In the genomic region with DNA sequence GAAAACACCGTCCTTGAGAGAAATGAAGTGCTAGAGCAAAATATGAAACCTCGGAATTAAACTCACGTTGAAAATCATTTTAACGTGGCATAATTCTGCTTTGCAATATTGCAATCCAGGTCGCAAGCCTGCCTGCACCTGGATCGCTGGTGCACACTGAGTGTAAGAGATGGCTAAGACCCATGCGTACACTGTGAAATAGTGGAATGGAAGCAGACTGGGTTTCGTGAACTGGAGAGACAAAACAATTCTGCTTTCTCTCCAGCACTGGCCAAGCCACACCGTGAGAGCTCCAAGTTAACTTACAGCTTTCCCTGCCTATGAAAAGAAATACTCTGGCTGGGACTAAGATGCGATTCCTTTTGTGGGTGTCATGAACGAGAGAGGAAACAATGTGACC, we compare ENCODE assay signal across 20 mouse cellular contexts. TPM values are rescaled to one million over a fixed set of nuclear protein-coding genes. Genes with fewer than 3 reads are reported as not detected.
DNase-seq lines count a peak whose midpoint lies in the region; ATAC-seq and TF ChIP-seq lines count a peak whose summit lies in the region.
"Had no signal": no experiment of that assay in that cellular context is flagged by ENCODE, and none has a peak within 500 bp of the region (broad histone marks: within the 10 kb centered on the region; RNA-seq: fewer than 3 reads in every experiment).

No protein-coding gene starts in this region.

- no peaks in the 10 kb centered on the region for H3K27me3 ChIP-seq in forebrain, embryonic 15.5 days
- H3K27me3 ChIP-seq in forebrain, embryonic 11.5 days (ENCODE audit: control insufficient read depth, insufficient read depth, low read length) = no peaks in the 10 kb centered on the region
- no peaks in the 10 kb centered on the region for H3K27me3 ChIP-seq in hindbrain, postnatal 0 days (ENCODE audit: insufficient read depth, low read length)
- no peaks in the 10 kb centered on the region for H3K27me3 ChIP-seq in hindbrain, embryonic 14.5 days (ENCODE audit: control insufficient read depth, insufficient read depth, low read length)
- H3K27me3 ChIP-seq: embryonic facial prominence, embryonic 13.5 days; hindbrain, embryonic 15.5 days had no signal

- peak; percentile 73 for ATAC-seq in forebrain, embryonic 15.5 days (replicated peaks)
- no peak for ATAC-seq in forebrain, embryonic 11.5 days (replicated peaks; ENCODE audit: low FRiP score)
- 0 out of 2 replicates have a peak, but pooled peaks have one; percentile 5 for ATAC-seq in hindbrain, postnatal 0 days
- ATAC-seq in hindbrain, embryonic 14.5 days (ENCODE audit: low FRiP score) = no peak
- ATAC-seq: inflammation-experienced regulatory T-cells, adult 6 months; intestine, postnatal 0 days had no signal

- peak overlapping the region; percentile 66 for H3K27ac ChIP-seq in forebrain, embryonic 15.5 days (replicated peaks)
- no peak overlapping the region for H3K27ac ChIP-seq in forebrain, embryonic 11.5 days (ENCODE audit: low read depth, low read length)
- no peak overlapping the region for H3K27ac ChIP-seq in hindbrain, postnatal 0 days
- no peak overlapping the region for H3K27ac ChIP-seq in hindbrain, embryonic 14.5 days
- H3K27ac ChIP-seq: embryonic facial prominence, embryonic 13.5 days; gastrocnemius, adult 2 months; heart, embryonic 10.5 days; hindbrain, embryonic 10.5 days; hindbrain, embryonic 15.5 days had no signal

- intact Hi-C loops in left cerebral cortex, postnatal 4 days (cut with DNase I) = no loop called here

- H3K9me3 ChIP-seq in forebrain, embryonic 15.5 days = no peaks in the 10 kb centered on the region
- H3K9me3 ChIP-seq in forebrain, embryonic 11.5 days (ENCODE audit: control insufficient read depth, low read length) = no peaks in the 10 kb centered on the region
- H3K9me3 ChIP-seq in hindbrain, postnatal 0 days (ENCODE audit: low read length) = no peaks in the 10 kb centered on the region
- no peaks in the 10 kb centered on the region for H3K9me3 ChIP-seq in hindbrain, embryonic 14.5 days (ENCODE audit: control insufficient read depth, low read length)
- H3K9me3 ChIP-seq: embryonic facial prominence, embryonic 13.5 days; heart, embryonic 10.5 days; hindbrain, embryonic 10.5 days; hindbrain, embryonic 15.5 days had no signal

- 46% methylated on average over 11 of the region's 11 CpGs for WGBS in forebrain, embryonic 15.5 days
- WGBS in forebrain, embryonic 11.5 days = 67% methylated on average over 11 of the region's 11 CpGs
- WGBS in hindbrain, postnatal 0 days = 68% methylated on average over 11 of the region's 11 CpGs
- WGBS in hindbrain, embryonic 14.5 days = 73% methylated on average over 11 of the region's 11 CpGs

- peak; percentile 10 to 11 for DNase-seq in cerebellum, postnatal 10 days
- DNase-seq in cerebellum, adult 9-11 months = no peak
- DNase-seq in forebrain, embryonic 11.5 days (ENCODE audit: low spot score) = no peak
- DNase-seq in hindbrain, postnatal 0 days (ENCODE audit: low spot score) = peak; percentile 7
- no peak for DNase-seq in hindbrain, embryonic 14.5 days (ENCODE audit: low spot score)
- DNase-seq in retina, postnatal 1 day = peak; percentile 17
- no peak for DNase-seq in left cerebral cortex, postnatal 4 days
- DNase-seq: adrenal gland, adult 8-10 months; gastrocnemius, adult 2 months; gastrocnemius, postnatal 25 days; kidney, adult 8-10 months had no signal

- no peak for TF ChIP-seq CTCF in hindbrain, postnatal 0 days (IDR thresholded peaks at IDR 0.05; ENCODE audit: low read depth)

- peaks cover 9% of the 10 kb centered on the region; the same call in 1 of the 2 replicates for H3K4me1 ChIP-seq in forebrain, embryonic 15.5 days
- no peaks in the 10 kb centered on the region for H3K4me1 ChIP-seq in forebrain, embryonic 11.5 days (replicated peaks; ENCODE audit: control insufficient read depth, insufficient read depth, low read length)
- H3K4me1 ChIP-seq in hindbrain, postnatal 0 days (ENCODE audit: insufficient read depth, low read length) = no peaks in the 10 kb centered on the region
- no peaks in the 10 kb centered on the region for H3K4me1 ChIP-seq in hindbrain, embryonic 14.5 days (replicated peaks; ENCODE audit: control insufficient read depth, insufficient read depth, low read length)
- H3K4me1 ChIP-seq: hindbrain, embryonic 15.5 days had no signal

- H3K4me2 ChIP-seq in forebrain, embryonic 15.5 days (replicated peaks) = no peak overlapping the region
- no peak overlapping the region for H3K4me2 ChIP-seq in forebrain, embryonic 11.5 days (ENCODE audit: low read depth, low read length, severe bottlenecking)
- no peak overlapping the region for H3K4me2 ChIP-seq in hindbrain, postnatal 0 days (ENCODE audit: low read depth, low read length)
- H3K4me2 ChIP-seq in hindbrain, embryonic 14.5 days (replicated peaks) = no peak overlapping the region
- H3K4me2 ChIP-seq: embryonic facial prominence, embryonic 13.5 days; hindbrain, embryonic 15.5 days had no signal

- H3K4me3 ChIP-seq in forebrain, embryonic 15.5 days = no peak overlapping the region
- no peak overlapping the region for H3K4me3 ChIP-seq in forebrain, embryonic 11.5 days (ENCODE audit: low read depth, low read length)
- H3K4me3 ChIP-seq in hindbrain, postnatal 0 days (ENCODE audit: low read length) = no peak overlapping the region
- no peak overlapping the region for H3K4me3 ChIP-seq in hindbrain, embryonic 14.5 days (replicated peaks; ENCODE audit: low read length)
- H3K4me3 ChIP-seq: embryonic facial prominence, embryonic 13.5 days; gastrocnemius, adult 2 months; heart, embryonic 10.5 days; hindbrain, embryonic 10.5 days; hindbrain, embryonic 15.5 days had no signal

- no peaks in the 10 kb centered on the region for H3K36me3 ChIP-seq in forebrain, embryonic 15.5 days
- no peaks in the 10 kb centered on the region for H3K36me3 ChIP-seq in forebrain, embryonic 11.5 days (ENCODE audit: control insufficient read depth, insufficient read depth, low read length)
- no peaks in the 10 kb centered on the region for H3K36me3 ChIP-seq in hindbrain, postnatal 0 days (ENCODE audit: insufficient read depth, low read length)
- no peaks in the 10 kb centered on the region for H3K36me3 ChIP-seq in hindbrain, embryonic 14.5 days (replicated peaks; ENCODE audit: control insufficient read depth, insufficient read depth)
- H3K36me3 ChIP-seq: embryonic facial prominence, embryonic 13.5 days; heart, embryonic 10.5 days; hindbrain, embryonic 10.5 days; hindbrain, embryonic 15.5 days had no signal

- no peak overlapping the region for H3K9ac ChIP-seq in forebrain, embryonic 15.5 days (replicated peaks)
- no peak overlapping the region for H3K9ac ChIP-seq in forebrain, embryonic 11.5 days (ENCODE audit: low read length)
- no peak overlapping the region for H3K9ac ChIP-seq in hindbrain, postnatal 0 days (replicated peaks; ENCODE audit: low read length)
- H3K9ac ChIP-seq in hindbrain, embryonic 14.5 days = no peak overlapping the region
- H3K9ac ChIP-seq: embryonic facial prominence, embryonic 13.5 days; hindbrain, embryonic 15.5 days had no signal

RNA-seq across cellular contexts. Expression of gene Corin, which starts 51.1 kb away (rescaled TPM):
- 0.08 TPM in 1 of 2 replicates, not detected in the other for polyA plus RNA-seq in forebrain, embryonic 15.5 days (2015; fragmentation: Nextera tagmentation; extraction: Ambion mirVana)
- polyA plus RNA-seq in forebrain, embryonic 11.5 days (2014; fragmentation: Nextera tagmentation; extraction: Ambion mirVana) = 1.4 and 2.0 TPM in 2 replicates
- 0.72 and 1.1 TPM in 2 replicates for total RNA-seq in hindbrain, postnatal 0 days (2014; rRNA removed)
- polyA plus RNA-seq in hindbrain, postnatal 0 days (2015; fragmentation: Nextera tagmentation; extraction: Ambion mirVana) = 0.71 and 0.96 TPM in 2 replicates
- polyA plus RNA-seq in hindbrain, embryonic 14.5 days (2014; fragmentation: Nextera tagmentation; extraction: Ambion mirVana) = 3.6 and 3.8 TPM in 2 replicates
- total RNA-seq in left cerebral cortex, postnatal 4 days (2021) = under 1 TPM; 0.18 to 0.26 TPM
- total RNA-seq: granulocyte monocyte progenitor cell, adult 5-6 weeks; MEL had no signal

Comparison
In these comparisons a context has a peak if more than half of its experiments do, and no peak if none do; other contexts are left out.
1. DNase-seq: peak in cerebellum, postnatal 10 days (2 of 2), hindbrain, postnatal 0 days (single experiment) and retina, postnatal 1 day (single experiment); none in cerebellum, adult 9-11 months (single experiment), forebrain, embryonic 11.5 days (single experiment), hindbrain, embryonic 14.5 days (single experiment) and left cerebral cortex, postnatal 4 days (single experiment).
2. ATAC-seq: peak in forebrain, embryonic 15.5 days (single experiment) and hindbrain, postnatal 0 days (single experiment); none in forebrain, embryonic 11.5 days (single experiment) and hindbrain, embryonic 14.5 days (single experiment).